20 mouse cellular contexts compared by ENCODE assay signal in genomic region chr14:92566986-92567385, GRCm38 (mm10).
A peak's percentile ranks its signal among the peaks of the same experiment; 100 is the strongest.
DNase-seq lines count a peak whose midpoint lies in the region; ATAC-seq and TF ChIP-seq lines count a peak whose summit lies in the region.
"Had no signal": no experiment of that assay in that cellular context is flagged by ENCODE, and none has a peak within 500 bp of the region (broad histone marks: within the 10 kb centered on the region; RNA-seq: fewer than 3 reads in every experiment).

No protein-coding gene starts in this region.

- H3K27me3 ChIP-seq in forebrain, embryonic 16.5 days (replicated peaks; ENCODE audit: control insufficient read depth, insufficient read depth, low read length), result no peaks in the 10 kb centered on the region
- H3K27me3 ChIP-seq in forebrain, embryonic 13.5 days, result no peaks in the 10 kb centered on the region
- no peaks in the 10 kb centered on the region for H3K27me3 ChIP-seq in midbrain, embryonic 14.5 days (ENCODE audit: control insufficient read depth, insufficient read depth, low read length)
- H3K27me3 ChIP-seq in midbrain, embryonic 13.5 days, result no peaks in the 10 kb centered on the region
- H3K27me3 ChIP-seq: CH12.LX; heart, embryonic 15.5 days; hindbrain, embryonic 15.5 days had no signal

- peak; percentile 25 to 65 for DNase-seq in cerebellum, postnatal 14 days
- no peak for DNase-seq in cerebellum, adult 11-12 months
- DNase-seq in midbrain, embryonic 14.5 days, result peak; percentile 7
- peak; percentile 62 for DNase-seq in brain, embryonic 14.5 days (ENCODE audit: low read depth)
- DNase-seq: adrenal gland, postnatal 10 days; forebrain, postnatal 0 days; gastrocnemius, postnatal 14 days; heart, adult 2 months; heart, postnatal 14 days; kidney, adult 8-10 months had no signal

- H3K9ac ChIP-seq in forebrain, embryonic 16.5 days (replicated peaks; ENCODE audit: low read depth, low read length), result no peak overlapping the region
- no peak overlapping the region for H3K9ac ChIP-seq in forebrain, embryonic 13.5 days
- H3K9ac ChIP-seq in midbrain, embryonic 14.5 days (replicated peaks; ENCODE audit: low read length), result no peak overlapping the region
- no peak overlapping the region for H3K9ac ChIP-seq in midbrain, embryonic 13.5 days (replicated peaks)
- H3K9ac ChIP-seq: forebrain, postnatal 0 days; heart, embryonic 15.5 days; hindbrain, embryonic 15.5 days had no signal

- no peak overlapping the region for H3K4me3 ChIP-seq in forebrain, embryonic 16.5 days (replicated peaks; ENCODE audit: low read length)
- no peak overlapping the region for H3K4me3 ChIP-seq in forebrain, embryonic 13.5 days
- no peak overlapping the region for H3K4me3 ChIP-seq in midbrain, embryonic 14.5 days (replicated peaks; ENCODE audit: low read depth, low read length)
- H3K4me3 ChIP-seq in midbrain, embryonic 13.5 days (replicated peaks), result no peak overlapping the region
- H3K4me3 ChIP-seq: embryonic facial prominence, embryonic 10.5 days; heart, adult 2 months; heart, embryonic 15.5 days; hindbrain, embryonic 15.5 days had no signal

- H3K36me3 ChIP-seq in forebrain, embryonic 16.5 days (ENCODE audit: control insufficient read depth, insufficient read depth), result no peaks in the 10 kb centered on the region
- no peaks in the 10 kb centered on the region for H3K36me3 ChIP-seq in forebrain, embryonic 13.5 days (ENCODE audit: poor library complexity, severe bottlenecking)
- no peaks in the 10 kb centered on the region for H3K36me3 ChIP-seq in midbrain, embryonic 14.5 days (ENCODE audit: control insufficient read depth, insufficient read depth, low read length)
- H3K36me3 ChIP-seq in midbrain, embryonic 13.5 days, result no peaks in the 10 kb centered on the region
- H3K36me3 ChIP-seq: embryonic facial prominence, embryonic 10.5 days; heart, embryonic 15.5 days; hindbrain, embryonic 15.5 days had no signal

- no peak overlapping the region for H3K27ac ChIP-seq in forebrain, embryonic 16.5 days (ENCODE audit: low read length)
- no peak overlapping the region for H3K27ac ChIP-seq in forebrain, embryonic 13.5 days
- no peak overlapping the region for H3K27ac ChIP-seq in midbrain, embryonic 14.5 days (replicated peaks; ENCODE audit: low read depth, low read length)
- H3K27ac ChIP-seq in midbrain, embryonic 13.5 days, result no peak overlapping the region
- H3K27ac ChIP-seq: embryonic facial prominence, embryonic 10.5 days; heart, adult 2 months; heart, embryonic 15.5 days; hindbrain, embryonic 15.5 days had no signal

- no peaks in the 10 kb centered on the region for H3K9me3 ChIP-seq in forebrain, embryonic 16.5 days (ENCODE audit: control insufficient read depth, low read length)
- no peaks in the 10 kb centered on the region; the same call in 1 of the 2 replicates for H3K9me3 ChIP-seq in forebrain, embryonic 13.5 days (replicated peaks)
- H3K9me3 ChIP-seq in midbrain, embryonic 14.5 days (ENCODE audit: control insufficient read depth, low read length), result no peaks in the 10 kb centered on the region
- H3K9me3 ChIP-seq in midbrain, embryonic 13.5 days, result no peaks in the 10 kb centered on the region
- H3K9me3 ChIP-seq: embryonic facial prominence, embryonic 10.5 days; heart, embryonic 15.5 days; hindbrain, embryonic 15.5 days had no signal

- H3K4me1 ChIP-seq in forebrain, embryonic 16.5 days (replicated peaks; ENCODE audit: control insufficient read depth, insufficient read depth, low read length), result 0 out of 2 replicates have a peak, but pooled peaks cover 4% of the 10 kb centered on the region
- H3K4me1 ChIP-seq in forebrain, embryonic 13.5 days, result no peaks in the 10 kb centered on the region
- no peaks in the 10 kb centered on the region for H3K4me1 ChIP-seq in midbrain, embryonic 14.5 days (ENCODE audit: control insufficient read depth, insufficient read depth, low read length)
- H3K4me1 ChIP-seq in midbrain, embryonic 13.5 days (replicated peaks), result no peaks in the 10 kb centered on the region
- H3K4me1 ChIP-seq: embryonic facial prominence, embryonic 10.5 days; heart, embryonic 15.5 days; hindbrain, embryonic 15.5 days had no signal

- 38% methylated on average over 2 of the region's 2 CpGs for WGBS in forebrain, embryonic 16.5 days
- WGBS in forebrain, embryonic 13.5 days, result 40% methylated on average over 2 of the region's 2 CpGs
- WGBS in midbrain, embryonic 14.5 days, result 57% methylated on average over 2 of the region's 2 CpGs
- 63% methylated on average over 2 of the region's 2 CpGs for WGBS in midbrain, embryonic 13.5 days

- no peak for TF ChIP-seq CTCF in brain, embryonic 14.5 days (IDR thresholded peaks at IDR 0.05; ENCODE audit: borderline replicate concordance, extremely low read depth, insufficient read depth, insufficient read length)

- H3K4me2 ChIP-seq in forebrain, embryonic 16.5 days (ENCODE audit: low read length), result no peak overlapping the region
- no peak overlapping the region for H3K4me2 ChIP-seq in forebrain, embryonic 13.5 days
- no peak overlapping the region for H3K4me2 ChIP-seq in midbrain, embryonic 14.5 days (ENCODE audit: low read length)
- no peak overlapping the region for H3K4me2 ChIP-seq in midbrain, embryonic 13.5 days (replicated peaks)
- H3K4me2 ChIP-seq: heart, embryonic 11.5 days; heart, embryonic 15.5 days; hindbrain, embryonic 15.5 days had no signal

- no peak for TF ChIP-seq POLR2A in brain, embryonic 14.5 days (IDR thresholded peaks at IDR 0.05; ENCODE audit: borderline replicate concordance, extremely low read depth, insufficient read depth, insufficient read length, poor library complexity, severe bottlenecking)

- peak; percentile 57 for ATAC-seq in forebrain, embryonic 16.5 days
- ATAC-seq in forebrain, embryonic 13.5 days, result no peak
- ATAC-seq in midbrain, embryonic 14.5 days (ENCODE audit: low FRiP score, low TSS enrichment), result no peak
- ATAC-seq in midbrain, embryonic 13.5 days, result no peak
- ATAC-seq: forebrain, postnatal 0 days; inflammation-experienced regulatory T-cells, adult 6 months; intestine, postnatal 0 days had no signal
